12 mouse cellular contexts compared by ENCODE assay signal in genomic region chr6:127398073-127398472, GRCm38 (mm10). TPM values are rescaled to one million over a fixed set of nuclear protein-coding genes. Genes with fewer than 3 reads are reported as not detected.
DNase-seq lines count a peak whose midpoint lies in the region; ATAC-seq and TF ChIP-seq lines count a peak whose summit lies in the region.
"Had no signal": no experiment of that assay in that cellular context is flagged by ENCODE, and none has a peak within 500 bp of the region (broad histone marks: within the 10 kb centered on the region; RNA-seq: fewer than 3 reads in every experiment).

No protein-coding gene starts in this region.

- H3K4me1 ChIP-seq in intestine, postnatal 0 days (replicated peaks; ENCODE audit: control insufficient read depth, insufficient read depth, low read length): no peaks in the 10 kb centered on the region
- H3K4me1 ChIP-seq in hindbrain, embryonic 13.5 days (replicated peaks): peaks cover 12% of the 10 kb centered on the region

- no peak overlapping the region for H3K9ac ChIP-seq in intestine, postnatal 0 days (ENCODE audit: low read depth, low read length)
- H3K9ac ChIP-seq in hindbrain, embryonic 13.5 days: no peak overlapping the region

- no peak overlapping the region for H3K4me3 ChIP-seq in intestine, postnatal 0 days (ENCODE audit: low read depth, low read length)
- no peak overlapping the region for H3K4me3 ChIP-seq in hindbrain, embryonic 13.5 days

- no peaks in the 10 kb centered on the region for H3K36me3 ChIP-seq in intestine, postnatal 0 days (ENCODE audit: control insufficient read depth, insufficient read depth)
- H3K36me3 ChIP-seq in hindbrain, embryonic 13.5 days: no peaks in the 10 kb centered on the region

- no peak overlapping the region for H3K27ac ChIP-seq in intestine, postnatal 0 days (ENCODE audit: low read depth, low read length)
- H3K27ac ChIP-seq in hindbrain, embryonic 13.5 days: no peak overlapping the region

- peak; percentile 33 for DNase-seq in 3134 (ENCODE audit: extremely low read depth, insufficient read length, low spot score)
- peak; percentile 36 for DNase-seq in T-cell, adult 2 months (ENCODE audit: low spot score)
- DNase-seq in right cerebral cortex, adult 18-20 months: no peak
- DNase-seq in left cerebral cortex, adult 11 months (ENCODE audit: low spot score): no peak
- no peak for DNase-seq in lung, postnatal 36 days
- DNase-seq: adrenal gland, postnatal 36 days; cerebellum, postnatal 25 days; kidney, adult 11 months had no signal

- no peaks in the 10 kb centered on the region for H3K27me3 ChIP-seq in intestine, postnatal 0 days (replicated peaks; ENCODE audit: control insufficient read depth, insufficient read depth, low read length)
- H3K27me3 ChIP-seq in hindbrain, embryonic 13.5 days: no peaks in the 10 kb centered on the region

- 16% methylated on average over 2 of the region's 2 CpGs for WGBS in intestine, postnatal 0 days
- 68% methylated on average over 2 of the region's 2 CpGs for WGBS in hindbrain, embryonic 13.5 days

- no peaks in the 10 kb centered on the region for H3K9me3 ChIP-seq in intestine, postnatal 0 days (ENCODE audit: control insufficient read depth)
- no peaks in the 10 kb centered on the region for H3K9me3 ChIP-seq in hindbrain, embryonic 13.5 days

- no peak for TF ChIP-seq CTCF in intestine, postnatal 0 days (IDR thresholded peaks at IDR 0.05; ENCODE audit: low read depth)

- H3K4me2 ChIP-seq in intestine, postnatal 0 days (replicated peaks; ENCODE audit: low read depth): no peak overlapping the region
- no peak overlapping the region for H3K4me2 ChIP-seq in hindbrain, embryonic 13.5 days
- H3K4me2 ChIP-seq: heart, embryonic 11.5 days had no signal

- ATAC-seq in intestine, postnatal 0 days: peak; percentile 86
- peak; percentile 41; the same call in 1 of the 2 replicates for ATAC-seq in neutrophil, adult 5-6 weeks (ENCODE audit: extremely low read depth, insufficient number of reproducible peaks, low FRiP score, poor library complexity, severe bottlenecking)
- ATAC-seq in hindbrain, embryonic 13.5 days (ENCODE audit: low FRiP score): no peak

RNA-seq across cellular contexts. Expression of gene Parp11, which starts 48.6 kb away (rescaled TPM):
- polyA plus RNA-seq in intestine, postnatal 0 days (2015; fragmentation: Nextera tagmentation; extraction: Ambion mirVana): 8.0 and 8.7 TPM in 2 replicates
- 57.5 and 57.7 TPM in 2 replicates for total RNA-seq in neutrophil, adult 5-6 weeks (2017)
- polyA plus RNA-seq in hindbrain, embryonic 13.5 days (2015; fragmentation: Nextera tagmentation; extraction: Ambion mirVana): 80.6 and 82.1 TPM in 2 replicates

Comparison
In these comparisons a context has a peak if more than half of its experiments do, and no peak if none do; other contexts are left out.
1. DNase-seq: peak in 3134 (single experiment) and T-cell, adult 2 months (single experiment); none in right cerebral cortex, adult 18-20 months (single experiment), left cerebral cortex, adult 11 months (single experiment) and lung, postnatal 36 days (single experiment).